Mouse (Mus musculus) granulocyte monocyte progenitor cell, adult 5-6 weeks (primary cell): ENCODE results near the gene Grk1. TPM values are rescaled to one million over a fixed set of nuclear protein-coding genes. Genes with fewer than 3 reads are reported as not detected.
A peak's percentile ranks its signal among the peaks of the same experiment; 100 is the strongest.

Source experiments
- ATAC-seq: replicated peaks from 2 replicates; pipeline ENCODE4 v1.8.0; 2016; ENCODE audit warnings: mild to moderate bottlenecking, moderate TSS enrichment, inconsistent platforms; ENCODE audit not compliant: poor library complexity, severe bottlenecking
- total RNA-seq, 2 experiments: library from RNA; stranded (forward) in 1 of 2; stranded (reverse) in 1 of 2; fragments of 200-712, 200-1000 nt in 1 of 2; fragments of >200 nt in 1 of 2; fragmentation: Nextera tagmentation in 1 of 2; gene quantifications; 2 replicates each; pipeline ENCODE4 v1.2.3; 2014 to 2017

Gene Grk1
- total RNA-seq, 2 experiments from 2014 or later = not detected

DNA sequence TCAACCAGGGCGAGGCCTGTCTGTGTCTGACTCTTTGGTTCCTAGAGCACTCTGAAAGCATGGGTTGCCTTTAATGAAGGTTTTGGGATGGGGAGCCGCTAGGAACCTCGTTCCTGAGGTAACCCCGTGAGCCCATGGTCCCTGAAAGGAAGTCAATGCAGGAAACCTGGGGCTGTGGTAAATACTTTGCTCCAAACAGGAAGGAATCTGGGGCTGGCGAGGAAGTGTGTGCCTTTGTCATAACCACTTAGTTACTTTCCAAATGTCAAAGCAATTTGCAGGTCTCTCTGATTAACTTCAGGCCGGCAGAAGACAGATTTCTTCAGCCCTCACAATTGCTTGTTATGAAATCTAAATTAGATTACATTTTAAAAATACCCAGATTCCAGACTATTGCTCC is 22.5 kb downstream of the Grk1 start:
- ATAC-seq = no peak

- no peak for ATAC-seq
These were observed 23.3 kb downstream of the Grk1 start for GRCm38 (mm10) chr8:13428156-13428555.

DNA sequence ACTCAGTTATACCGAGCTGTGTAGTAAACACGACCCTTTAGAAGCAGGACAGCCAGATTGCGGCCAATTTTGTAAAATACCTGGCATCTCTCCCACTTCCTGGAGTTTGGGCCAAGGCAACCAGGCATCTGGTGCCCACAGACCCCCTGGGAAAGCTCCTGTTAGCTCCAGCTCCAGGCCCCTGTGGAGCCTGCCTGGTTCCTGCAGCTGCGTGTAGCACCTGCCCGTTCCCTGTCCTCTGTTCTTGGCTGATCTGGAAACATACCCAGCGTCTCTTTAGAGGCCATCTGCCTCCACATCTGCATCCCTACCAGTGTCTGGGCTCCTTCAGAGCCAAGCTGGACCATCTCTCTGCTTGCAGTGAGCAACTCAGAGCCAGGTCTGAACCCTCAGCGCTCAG is 25.5 kb downstream of the Grk1 start:
- no peak for ATAC-seq

DNA sequence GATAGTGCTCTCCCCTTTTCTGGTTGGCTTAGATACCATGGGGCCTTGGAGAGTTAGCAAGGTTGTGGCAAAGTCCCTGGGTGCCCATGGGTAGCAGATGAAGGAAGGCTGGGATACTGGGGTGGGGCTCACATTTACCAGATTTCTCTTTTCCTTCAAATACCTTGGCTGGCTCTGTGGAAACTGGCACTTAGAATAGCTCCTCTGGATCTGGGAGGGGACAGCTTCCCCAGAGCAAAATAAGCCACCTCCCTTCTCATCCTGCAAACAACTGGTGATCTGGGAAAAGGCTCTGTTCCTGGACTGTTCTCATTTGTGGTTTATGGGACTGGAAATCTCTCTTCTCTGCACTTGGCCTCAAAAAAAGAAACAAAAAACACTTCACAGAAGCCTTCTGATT is 26.0 kb downstream of the Grk1 start:
- ATAC-seq = no peak

DNA sequence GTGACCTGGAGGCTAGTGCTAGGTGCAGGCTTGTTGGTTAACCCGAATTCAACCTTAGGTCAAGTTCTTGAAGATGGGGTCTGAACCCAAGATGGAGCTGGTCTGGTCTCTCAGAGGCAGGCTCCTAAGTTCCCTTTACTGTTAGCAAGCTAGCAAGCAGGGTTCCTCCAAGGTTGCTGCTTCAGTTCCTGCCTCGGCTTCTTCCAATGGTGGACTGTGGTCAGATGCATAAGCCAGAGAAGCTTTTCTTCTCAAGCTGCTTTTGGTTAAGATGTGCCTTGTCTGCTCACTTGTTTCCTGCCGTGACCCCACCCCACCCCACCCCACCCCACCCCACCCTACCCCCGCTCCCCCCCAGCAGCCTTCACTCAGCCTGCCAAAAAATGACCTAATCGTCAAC is 28.2 kb downstream of the Grk1 start:
- no peak for ATAC-seq

DNA sequence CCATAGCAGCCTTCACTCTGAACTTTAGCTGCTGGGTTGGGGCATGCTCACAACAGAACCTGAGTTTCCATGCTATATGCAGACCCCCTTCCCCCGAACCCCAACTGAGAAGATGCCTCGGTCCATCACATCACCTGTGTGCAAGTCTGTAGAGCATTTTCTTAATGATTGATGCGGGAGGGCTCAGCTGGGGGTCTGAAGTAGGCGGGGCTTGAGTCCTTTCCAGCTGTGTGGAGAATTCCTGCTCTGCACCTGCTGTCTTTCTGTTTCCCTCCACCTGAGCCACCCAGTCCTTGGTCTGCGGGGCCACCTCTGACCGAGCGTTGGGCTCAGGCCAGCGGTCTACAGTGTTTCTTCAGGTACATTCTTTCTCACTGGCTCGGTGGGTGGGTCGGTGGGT is 30.0 kb downstream of the Grk1 start, which contains the start of gene Tmem255b:
TSS of gene Tmem255b (plus strand) at position 301 of the 400 bp plus-strand sequence.
- no peak for ATAC-seq

GRCm38 (mm10) chr8:13436052-13436451 is 31.2 kb downstream of the Grk1 start:
- no peak for ATAC-seq

- no peak for ATAC-seq
These were observed 32.6 kb downstream of the Grk1 start for GRCm38 (mm10) chr8:13437531-13437930.

GRCm38 (mm10) chr8:13442152-13442551 is 37.3 kb downstream of the Grk1 start:
- ATAC-seq = no peak

- ATAC-seq = no peak
These were observed 41.6 kb downstream of the Grk1 start for GRCm38 (mm10) chr8:13446456-13446855.

- ATAC-seq = peak; percentile 48; the same call in 1 of the 2 replicates
These were observed 43.3 kb downstream of the Grk1 start for GRCm38 (mm10) chr8:13448145-13448544.

DNA sequence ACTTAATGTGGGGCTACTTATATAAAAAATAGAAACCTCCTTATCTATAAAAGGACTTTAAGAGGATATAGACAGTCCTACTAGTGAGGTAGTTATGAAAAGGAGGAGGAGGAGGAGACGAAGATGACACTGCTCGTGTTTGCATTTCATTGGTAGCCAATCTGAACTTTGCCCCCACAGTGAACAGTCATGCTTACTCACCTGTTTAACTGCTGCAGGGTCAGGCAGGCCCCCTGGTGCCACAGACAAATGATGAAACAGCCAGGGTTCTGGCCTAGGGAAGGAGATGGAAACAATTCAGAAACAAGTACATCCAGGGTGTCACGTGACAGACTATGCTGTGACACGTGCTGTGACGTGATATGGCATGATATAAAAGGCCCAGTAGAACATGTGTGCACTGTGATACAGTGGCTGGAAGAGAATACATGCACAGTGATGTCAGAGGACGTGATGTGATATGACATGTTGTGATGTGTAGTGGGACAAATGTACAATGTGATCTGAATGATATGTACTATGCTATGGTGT is 46.9 kb downstream of the Grk1 start:
- no peak for ATAC-seq

GRCm38 (mm10) chr8:13454341-13455113 is 49.6 kb downstream of the Grk1 start:
- no peak for ATAC-seq

DNA sequence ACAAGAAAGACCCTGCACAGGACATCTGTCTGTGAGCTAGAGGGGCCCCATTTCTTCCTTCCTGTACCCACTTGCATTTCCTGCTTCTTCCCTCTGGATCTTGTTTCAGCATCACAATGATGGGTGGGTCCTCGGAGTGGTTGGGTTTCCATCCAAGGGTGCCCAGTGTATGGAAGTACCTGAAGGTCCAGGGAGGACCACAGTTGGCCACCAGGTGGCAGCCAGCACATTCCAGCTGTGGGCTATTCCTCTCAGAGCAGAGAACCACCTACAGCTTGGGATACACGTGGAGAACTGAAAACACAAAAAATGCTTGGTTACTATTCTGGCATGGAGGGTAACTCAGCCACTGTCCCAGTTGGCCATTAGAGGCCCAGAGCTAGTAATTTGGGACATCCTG is 50.4 kb downstream of the Grk1 start:
- ATAC-seq = peak; percentile 52

GRCm38 (mm10) chr8:13459431-13459830 is 54.5 kb downstream of the Grk1 start:
- no peak for ATAC-seq

DNA sequence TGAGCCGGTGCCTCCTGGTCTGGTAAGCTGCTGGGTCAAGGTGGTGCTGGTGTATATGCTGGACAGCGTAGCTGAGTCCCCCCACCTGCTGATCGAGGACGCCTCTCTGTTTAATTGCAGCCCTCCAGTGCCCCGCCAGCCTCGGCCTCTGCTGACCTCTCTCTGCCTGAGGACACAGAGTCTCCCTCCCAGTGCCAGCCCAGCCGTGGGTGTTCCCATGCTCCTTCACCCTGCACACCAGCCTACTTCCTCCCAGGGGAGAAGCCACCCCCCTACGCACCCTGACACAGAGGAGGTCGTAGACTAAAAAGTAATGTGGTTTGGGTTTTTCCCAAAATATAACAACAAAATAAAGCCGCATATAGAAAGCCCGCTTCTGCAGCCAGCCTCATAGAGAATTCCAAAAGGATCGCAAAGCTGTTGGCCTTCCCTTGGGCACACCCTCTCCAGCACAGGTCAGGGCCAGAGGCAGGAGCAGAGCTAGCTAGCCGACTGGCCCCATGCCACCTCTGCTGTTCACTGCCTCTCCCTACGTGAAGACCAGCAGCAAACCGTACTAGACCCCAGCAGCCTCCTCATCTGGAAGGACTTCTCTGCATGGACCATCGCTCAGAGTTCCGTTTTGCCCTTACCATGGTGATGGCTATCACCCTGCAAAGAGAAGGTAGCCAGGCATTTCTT is 56.3 kb downstream of the Grk1 start:
- 0 out of 2 replicates have a peak, but pooled peaks have one; percentile 14 for ATAC-seq

DNA sequence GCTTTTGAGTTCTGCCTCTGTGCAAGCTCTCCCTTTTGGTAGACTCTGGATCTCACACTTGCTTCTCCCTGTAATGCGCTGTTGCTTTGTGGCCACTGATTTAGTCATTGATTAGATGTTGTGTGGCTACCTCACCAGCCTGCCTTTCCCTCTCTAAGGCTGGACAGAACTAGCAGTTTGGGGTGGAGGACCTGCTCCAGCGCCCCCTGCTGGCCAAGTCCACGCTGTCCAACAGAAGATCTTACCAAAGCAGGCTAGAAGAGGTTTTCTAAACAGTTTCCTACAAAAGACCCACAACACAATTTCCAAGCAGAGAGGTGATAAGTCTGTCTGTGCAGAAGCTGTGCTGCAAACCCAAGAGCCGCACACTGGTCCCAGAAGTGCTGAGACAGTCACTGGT is 57.0 kb downstream of the Grk1 start:
- peak; percentile 65 for ATAC-seq

- no peak for ATAC-seq
These were observed 57.5 kb downstream of the Grk1 start for GRCm38 (mm10) chr8:13462392-13462791.

- no peak for ATAC-seq
These were observed 60.4 kb downstream of the Grk1 start for GRCm38 (mm10) chr8:13465324-13465723.

- no peak for ATAC-seq
These were observed 62.1 kb downstream of the Grk1 start for GRCm38 (mm10) chr8:13466989-13467388.

GRCm38 (mm10) chr8:13468737-13469136 is 63.9 kb downstream of the Grk1 start:
- no peak for ATAC-seq
